Mouse (Mus musculus): ENCODE measurements around the gene Mael. TPM values are rescaled to one million over a fixed set of nuclear protein-coding genes. Genes with fewer than 3 reads are reported as not detected.

Mael gene
- polyA plus RNA-seq, 2 experiments from 2014 or later = not detected

DNA sequence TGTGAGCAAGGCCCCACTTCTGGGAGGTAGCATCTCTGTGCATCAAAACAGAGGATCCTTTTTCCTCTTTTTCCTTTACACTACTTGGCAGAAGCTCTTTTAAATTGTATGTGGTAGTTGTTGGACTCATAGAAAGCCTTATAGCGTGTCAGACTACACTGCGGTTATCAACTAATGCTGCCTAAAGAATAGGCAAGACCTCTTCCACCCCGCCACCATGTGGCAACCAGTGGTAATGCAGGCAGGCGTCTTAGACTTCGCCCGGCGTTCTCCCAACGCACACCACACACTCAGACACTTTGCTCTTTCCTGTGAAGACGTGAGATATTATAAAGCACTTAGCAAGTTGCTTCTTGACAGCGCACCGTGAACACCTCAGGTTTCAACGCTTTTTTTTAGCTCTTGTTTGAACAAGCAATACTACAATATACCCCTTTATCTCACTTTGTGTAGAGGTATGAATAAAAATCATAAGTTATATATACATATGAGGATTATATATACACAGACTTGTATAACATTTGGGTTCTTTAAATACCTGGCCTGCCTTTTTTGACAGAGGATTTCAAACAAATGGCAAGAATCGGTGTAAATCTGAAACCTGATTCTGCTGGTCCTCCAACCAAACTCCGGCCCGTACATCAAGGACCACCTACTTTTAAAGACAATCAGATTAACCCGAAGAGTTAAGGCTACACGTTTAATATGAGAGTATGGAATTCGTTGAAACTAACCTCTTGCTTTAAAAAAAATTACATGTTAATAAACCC lies 85.0 kb downstream of the Mael start:
- peak; percentile 72 for ATAC-seq

DNA sequence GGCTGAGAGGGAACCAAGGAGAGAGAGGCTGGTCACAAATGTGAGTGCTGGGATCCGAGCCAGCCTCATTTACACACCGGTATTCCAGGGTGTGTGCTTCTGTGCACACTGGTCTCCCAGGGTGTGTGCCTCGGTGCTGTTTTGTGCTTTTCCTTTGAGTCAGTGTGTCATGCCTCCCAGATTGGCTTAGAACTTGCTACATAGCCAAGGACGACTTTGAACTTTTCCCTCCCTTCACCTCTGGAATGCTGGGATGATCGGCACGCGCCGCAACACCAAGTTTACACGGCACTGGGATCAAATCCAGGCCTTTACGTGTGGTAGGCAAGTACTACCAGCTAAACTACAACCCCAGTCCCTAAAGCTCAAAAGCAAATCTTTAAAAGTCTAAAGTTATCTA lies 86.5 kb downstream of the Mael start:
- no peak for ATAC-seq

DNA sequence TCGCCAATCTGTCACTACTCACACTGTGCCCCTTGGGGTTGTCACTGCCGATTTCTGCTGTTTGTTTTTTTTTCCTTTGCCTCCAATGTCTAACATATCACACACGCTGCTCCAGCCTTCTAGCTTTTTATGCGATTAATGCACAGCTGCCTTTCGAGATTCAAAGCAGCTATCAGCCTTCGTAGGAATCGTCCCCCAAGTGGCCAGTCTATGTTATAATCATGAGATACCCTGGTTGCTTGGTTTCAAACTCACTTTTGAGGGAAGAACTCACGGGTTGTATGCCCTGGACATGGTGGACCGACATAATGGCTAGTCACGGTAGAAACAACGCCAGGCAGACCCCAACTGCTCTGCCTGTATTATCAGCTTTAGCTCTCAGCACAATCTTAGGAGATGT lies 87.2 kb downstream of the Mael start:
- ATAC-seq = no peak

Other genes with a start within 250 kb of the Mael start
- 10 to 100 TPM; 34.8 to 36.9 TPM for gene Pou2f1, start 236.1 kb downstream of the Mael start, polyA plus RNA-seq (2017; shearing (Covaris generic))
- gene Dusp27, start 110.8 kb downstream of the Mael start, polyA plus RNA-seq (2017; shearing (Covaris generic)) = not detected
- gene Gpa33, start 108.5 kb downstream of the Mael start, polyA plus RNA-seq (2017; shearing (Covaris generic)) = not detected
- not detected for gene Ildr2, start 15.4 kb upstream of the Mael start, polyA plus RNA-seq (2017; shearing (Covaris generic))
- 10 to 100 TPM; 41.1 to 49.6 TPM for gene Tada1, start 140.3 kb upstream of the Mael start, polyA plus RNA-seq (2017; shearing (Covaris generic))
- gene Pogk, start 171.1 kb upstream of the Mael start, polyA plus RNA-seq (2017; shearing (Covaris generic)) = 1 to 10 TPM; 2.4 to 2.5 TPM